Mouse (Mus musculus): ENCODE data around the gene Rnf44. TPM values are rescaled to one million over a fixed set of nuclear protein-coding genes. Genes with fewer than 3 reads are reported as not detected.

The Rnf44 gene
- polyA plus RNA-seq, 1 experiment from 2014 or later, result 126 TPM

DNA sequence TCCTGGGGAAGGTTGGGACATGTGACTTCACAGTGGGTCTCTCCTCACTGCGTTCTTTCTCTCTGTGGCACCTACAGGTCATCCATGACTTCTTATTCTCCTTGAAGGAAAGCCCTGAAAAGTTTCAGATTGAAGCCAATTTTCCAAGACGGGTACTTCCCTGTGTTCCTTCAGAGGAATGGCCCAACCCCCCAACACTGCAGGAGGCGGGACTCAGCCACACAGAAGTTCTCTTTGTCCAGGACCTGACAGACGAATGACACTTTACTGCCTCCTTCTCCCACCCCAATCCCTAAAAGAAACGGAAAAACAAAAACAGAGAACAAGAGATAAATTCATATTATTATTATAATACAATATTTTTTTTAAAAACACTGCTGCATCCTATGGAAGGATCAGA lies 32.8 kb downstream of the Rnf44 start:
- 64% methylated on average over 5 of the region's 5 CpGs for WGBS
- no peaks in the 10 kb centered on the region for H3K4me1 ChIP-seq (replicated peaks; ENCODE audit: control insufficient read depth, insufficient read depth, low read length)
- ATAC-seq (replicated peaks; ENCODE audit: low FRiP score) (no peak), DNase-seq (ENCODE audit: low spot score) (no peak)
- no peak overlapping the region for H3K4me2 ChIP-seq (ENCODE audit: low read depth, low read length, severe bottlenecking)
- H3K9me3 ChIP-seq (ENCODE audit: control insufficient read depth, low read length), result no peaks in the 10 kb centered on the region
- H3K36me3 ChIP-seq (ENCODE audit: control insufficient read depth, insufficient read depth, low read length), result no peaks in the 10 kb centered on the region; the same call in 1 of the 2 replicates
- H3K9ac ChIP-seq (ENCODE audit: low read length), result no peak overlapping the region
- H3K27ac ChIP-seq (ENCODE audit: low read depth, low read length), result no peak overlapping the region
- no peak overlapping the region for H3K4me3 ChIP-seq (ENCODE audit: low read depth, low read length)
- H3K27me3 ChIP-seq (ENCODE audit: control insufficient read depth, insufficient read depth, low read length), result no peaks in the 10 kb centered on the region

DNA sequence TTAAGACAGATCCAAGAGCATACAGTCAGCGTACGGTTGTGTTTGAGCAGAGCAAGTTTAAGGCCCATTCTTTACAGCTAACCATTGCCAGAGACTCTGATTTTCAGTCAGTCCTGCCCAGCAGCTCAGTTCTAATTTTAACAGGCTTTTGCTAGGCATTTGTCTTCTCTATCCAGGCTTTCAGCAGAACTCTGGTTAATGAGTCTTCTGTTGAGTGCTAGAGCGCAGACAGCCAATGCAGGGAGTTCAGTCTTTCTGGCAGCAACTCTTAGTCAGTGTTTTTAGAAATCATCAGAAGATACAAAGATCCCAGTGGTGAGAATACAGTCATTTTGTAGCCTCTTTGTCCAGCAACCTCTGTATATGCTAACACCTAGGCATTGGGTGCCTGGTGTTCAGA lies 43.2 kb downstream of the Rnf44 start:
- ATAC-seq (replicated peaks; ENCODE audit: low FRiP score) (no peak), DNase-seq (ENCODE audit: low spot score) (no peak)
- WGBS, result 100% methylated on average over 3 of the region's 3 CpGs
- H3K27ac ChIP-seq (ENCODE audit: low read depth, low read length), result no peak overlapping the region
- peaks cover 29% of the 10 kb centered on the region for H3K36me3 ChIP-seq (ENCODE audit: control insufficient read depth, insufficient read depth, low read length)
- H3K4me1 ChIP-seq (replicated peaks; ENCODE audit: control insufficient read depth, insufficient read depth, low read length), result no peaks in the 10 kb centered on the region
- no peaks in the 10 kb centered on the region for H3K9me3 ChIP-seq (ENCODE audit: control insufficient read depth, low read length)
- no peak overlapping the region for H3K4me2 ChIP-seq (ENCODE audit: low read depth, low read length, severe bottlenecking)
- H3K9ac ChIP-seq (ENCODE audit: low read length), result no peak overlapping the region
- no peaks in the 10 kb centered on the region for H3K27me3 ChIP-seq (ENCODE audit: control insufficient read depth, insufficient read depth, low read length)
- no peak overlapping the region for H3K4me3 ChIP-seq (ENCODE audit: low read depth, low read length)

DNA sequence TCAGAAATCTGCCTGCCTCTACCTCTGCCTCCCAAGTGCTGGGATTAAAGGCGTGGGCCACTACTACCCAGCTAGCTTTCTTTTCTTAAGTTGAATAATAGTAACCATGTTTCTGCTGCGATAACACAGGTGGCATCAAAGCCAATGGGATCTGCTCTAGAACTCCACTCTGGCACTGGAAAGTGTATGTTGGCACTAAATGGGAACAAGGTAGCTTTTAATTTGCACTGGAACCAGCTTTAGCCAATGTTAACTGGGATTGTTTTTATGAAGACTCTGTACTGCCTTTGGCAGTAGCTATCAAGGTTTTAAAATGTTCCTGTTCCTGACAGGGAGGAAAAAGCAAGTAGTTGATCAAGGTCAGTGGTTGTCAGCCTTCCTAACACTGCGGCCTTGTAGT lies 58.7 kb downstream of the Rnf44 start:
- no peak overlapping the region for H3K9ac ChIP-seq (ENCODE audit: low read length)

DNA sequence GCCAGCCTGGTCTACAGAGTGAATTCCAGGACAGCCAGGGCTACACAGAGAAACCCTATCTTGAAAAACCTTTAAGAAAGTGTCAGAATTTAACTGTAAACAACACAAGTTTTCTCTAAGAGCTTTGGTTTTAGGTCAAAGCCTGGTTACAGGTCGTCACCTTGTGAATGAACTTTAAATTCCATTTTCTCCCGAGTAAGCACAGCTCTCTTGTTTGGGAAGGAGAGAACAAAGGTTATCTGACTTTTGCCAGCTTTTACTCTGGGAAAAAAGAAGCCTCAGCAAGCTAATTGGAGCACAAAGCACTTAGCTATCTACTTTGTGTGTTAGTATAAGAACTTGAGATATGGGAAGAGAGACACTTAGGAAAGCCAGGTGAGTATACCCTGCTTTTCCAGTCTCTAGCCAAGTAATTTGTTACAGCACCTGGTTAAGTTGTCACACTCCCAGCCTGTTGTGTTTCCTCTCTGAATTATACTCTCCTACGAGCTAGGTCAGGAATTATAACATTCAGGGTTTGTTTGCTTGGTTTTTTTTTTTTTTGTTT lies 60.9 kb downstream of the Rnf44 start:
- no peaks in the 10 kb centered on the region; the same call in 1 of the 2 replicates for H3K36me3 ChIP-seq (ENCODE audit: control insufficient read depth, insufficient read depth, low read length)
- ATAC-seq (replicated peaks; ENCODE audit: low FRiP score) (no peak), DNase-seq (ENCODE audit: low spot score) (no peak)
- no peaks in the 10 kb centered on the region for H3K27me3 ChIP-seq (ENCODE audit: control insufficient read depth, insufficient read depth, low read length)
- no peaks in the 10 kb centered on the region; the same call in 1 of the 2 replicates for H3K4me1 ChIP-seq (replicated peaks; ENCODE audit: control insufficient read depth, insufficient read depth, low read length)
- no peaks in the 10 kb centered on the region for H3K9me3 ChIP-seq (ENCODE audit: control insufficient read depth, low read length)
- H3K9ac ChIP-seq (ENCODE audit: low read length), result no peak overlapping the region
- H3K27ac ChIP-seq (ENCODE audit: low read depth, low read length), result no peak overlapping the region
- no peak overlapping the region for H3K4me2 ChIP-seq (ENCODE audit: low read depth, low read length, severe bottlenecking)
- 88% methylated on average over 3 of the region's 3 CpGs for WGBS
- no peak overlapping the region for H3K4me3 ChIP-seq (ENCODE audit: low read depth, low read length)

More for the DNA sequence above, 58.7 kb downstream of the Rnf44 start:
- Histone ChIP-seq H3K27ac (ENCODE audit: low read depth, low read length) (no peak overlapping the region), H3K4me1 (replicated peaks; ENCODE audit: control insufficient read depth, insufficient read depth, low read length) (no peaks in the 10 kb centered on the region), H3K9me3 (ENCODE audit: control insufficient read depth, low read length) (no peaks in the 10 kb centered on the region), H3K36me3 (ENCODE audit: control insufficient read depth, insufficient read depth, low read length) (no peaks in the 10 kb centered on the region; the same call in 1 of the 2 replicates), H3K4me2 (ENCODE audit: low read depth, low read length, severe bottlenecking) (no peak overlapping the region), H3K4me3 (ENCODE audit: low read depth, low read length) (no peak overlapping the region), H3K27me3 (ENCODE audit: control insufficient read depth, insufficient read depth, low read length) (no peaks in the 10 kb centered on the region)
- DNase-seq (ENCODE audit: low spot score) (no peak), ATAC-seq (replicated peaks; ENCODE audit: low FRiP score) (no peak)
- 93% methylated on average over 3 of the region's 3 CpGs for WGBS

Other genes starting within 250 kb of the Rnf44 start
- 146 and 152 TPM in 2 replicates for gene Thoc3, start 225.1 kb downstream of the Rnf44 start, polyA plus RNA-seq (2014; fragmentation: Nextera tagmentation; extraction: Ambion mirVana)
- gene Simc1, start 190.1 kb downstream of the Rnf44 start, polyA plus RNA-seq (2014; fragmentation: Nextera tagmentation; extraction: Ambion mirVana), result 18.6 and 20.3 TPM in 2 replicates
- gene 4833439L19Rik, start 128.5 kb downstream of the Rnf44 start, polyA plus RNA-seq (2014; fragmentation: Nextera tagmentation; extraction: Ambion mirVana), result 250 and 259 TPM in 2 replicates
- 26.4 and 30.3 TPM in 2 replicates for gene Arl10, start 118.9 kb downstream of the Rnf44 start, polyA plus RNA-seq (2014; fragmentation: Nextera tagmentation; extraction: Ambion mirVana)
- gene Nop16, start 103.8 kb downstream of the Rnf44 start, polyA plus RNA-seq (2014; fragmentation: Nextera tagmentation; extraction: Ambion mirVana), result 71.1 and 78.9 TPM in 2 replicates
- 144 and 150 TPM in 2 replicates for gene Higd2a, start 103.7 kb downstream of the Rnf44 start, polyA plus RNA-seq (2014; fragmentation: Nextera tagmentation; extraction: Ambion mirVana)
- 20.0 TPM in 2 replicates for gene Cltb, start 82.6 kb downstream of the Rnf44 start, polyA plus RNA-seq (2014; fragmentation: Nextera tagmentation; extraction: Ambion mirVana)
- 83.5 and 89.2 TPM in 2 replicates for gene Faf2, start 72.1 kb downstream of the Rnf44 start, polyA plus RNA-seq (2014; fragmentation: Nextera tagmentation; extraction: Ambion mirVana)
- gene Cdhr2, start 7.6 kb upstream of the Rnf44 start, polyA plus RNA-seq (2014; fragmentation: Nextera tagmentation; extraction: Ambion mirVana), result not detected in 2 replicates
- 8.2 and 13.5 TPM in 2 replicates for gene Gprin1, start 56.0 kb upstream of the Rnf44 start, polyA plus RNA-seq (2014; fragmentation: Nextera tagmentation; extraction: Ambion mirVana)
- gene Sncb, start 72.7 kb upstream of the Rnf44 start, polyA plus RNA-seq (2014; fragmentation: Nextera tagmentation; extraction: Ambion mirVana), result 1.3 and 2.6 TPM in 2 replicates
- not detected in 2 replicates for gene Eif4e1b, start 90.1 kb upstream of the Rnf44 start, polyA plus RNA-seq (2014; fragmentation: Nextera tagmentation; extraction: Ambion mirVana)
- 6.9 and 8.1 TPM in 2 replicates for gene Tspan17, start 95.5 kb upstream of the Rnf44 start, polyA plus RNA-seq (2014; fragmentation: Nextera tagmentation; extraction: Ambion mirVana)